Mouse (Mus musculus) liver, postnatal 0 days (tissue): Measurements from ENCODE around the gene Caskin1.

Experiments used
- CTCF ChIP-seq: sonication (generic); IDR thresholded peaks from 2 replicates; pipeline ENCODE4 v1.5.1; 2016; ENCODE audit warnings: antibody characterized with exemption, low read depth
- EP300 ChIP-seq: IDR thresholded peaks from 2 replicates; pipeline ENCODE4 v1.6.1; 2016; ENCODE audit warnings: antibody characterized with exemption, low read depth, mild to moderate bottlenecking

- TF ChIP-seq CTCF: no peak
- no peak for TF ChIP-seq EP300
These were observed 62.1 kb downstream of the Caskin1 start for GRCm38 (mm10) chr17:24550416-24551049.
